Mouse (Mus musculus): ENCODE data around the gene Gphb5.
"Not testable (repeated sequence)": the region's sequence is repeated elsewhere in the genome, so short reads cannot be mapped to it uniquely, and the experiment has no call there.

Gphb5 gene

GRCm38 (mm10) chr12:75416681-75417080 lies at the start of gene Gphb5:
Gene Gphb5 (minus strand): TSS chr12:75416781.
- no peak for DNase-seq (ENCODE audit: low read depth)

- no peak for DNase-seq (ENCODE audit: low read depth)
Measured at GRCm38 (mm10) chr12:75466206-75466605, 49.6 kb upstream of the Gphb5 start.

GRCm38 (mm10) chr12:75464016-75464769 lies 47.6 kb upstream of the Gphb5 start:
- DNase-seq (ENCODE audit: low read depth): peak; percentile 34

GRCm38 (mm10) chr12:75460561-75460960 lies 44.0 kb upstream of the Gphb5 start:
- no peak for DNase-seq (ENCODE audit: low read depth)

GRCm38 (mm10) chr12:75459656-75460055 lies 43.1 kb upstream of the Gphb5 start:
- no peak for DNase-seq (ENCODE audit: low read depth)

- no peak for DNase-seq (ENCODE audit: low read depth)
Measured at GRCm38 (mm10) chr12:75453441-75453840, 36.9 kb upstream of the Gphb5 start.

- DNase-seq (ENCODE audit: low read depth): peak; percentile 23
Measured at GRCm38 (mm10) chr12:75453027-75453426, 36.4 kb upstream of the Gphb5 start.

GRCm38 (mm10) chr12:75450592-75450991 lies 34.0 kb upstream of the Gphb5 start:
- DNase-seq (ENCODE audit: low read depth): no peak

GRCm38 (mm10) chr12:75450011-75450410 lies 33.4 kb upstream of the Gphb5 start:
- peak; percentile 66 for DNase-seq (ENCODE audit: low read depth)

- DNase-seq (ENCODE audit: low read depth): peak; percentile 70
Measured at GRCm38 (mm10) chr12:75449475-75449966, 32.9 kb upstream of the Gphb5 start.

- DNase-seq (ENCODE audit: low read depth): no peak
Measured at GRCm38 (mm10) chr12:75448921-75449320, 32.3 kb upstream of the Gphb5 start.

- DNase-seq (ENCODE audit: low read depth): no peak
Measured at GRCm38 (mm10) chr12:75446245-75446644, 29.7 kb upstream of the Gphb5 start.

- DNase-seq (ENCODE audit: low read depth): not testable (repeated sequence)
Measured at GRCm38 (mm10) chr12:75432400-75432799, 15.8 kb upstream of the Gphb5 start.

GRCm38 (mm10) chr12:75429685-75430396 lies 13.3 kb upstream of the Gphb5 start:
- DNase-seq (ENCODE audit: low read depth): no peak

GRCm38 (mm10) chr12:75428719-75429118 lies 12.1 kb upstream of the Gphb5 start:
- DNase-seq (ENCODE audit: low read depth): no peak

GRCm38 (mm10) chr12:75425882-75426281 lies 9.3 kb upstream of the Gphb5 start:
- DNase-seq (ENCODE audit: low read depth): no peak

- DNase-seq (ENCODE audit: low read depth): no peak
Measured at GRCm38 (mm10) chr12:75424817-75425216, 8.2 kb upstream of the Gphb5 start.

- no peak for DNase-seq (ENCODE audit: low read depth)
Measured at GRCm38 (mm10) chr12:75424359-75424758, 7.8 kb upstream of the Gphb5 start.

GRCm38 (mm10) chr12:75414991-75415390 lies 1.6 kb downstream of the Gphb5 start:
- peak; percentile 18 for DNase-seq (ENCODE audit: low read depth)

- peak; percentile 35 for DNase-seq (ENCODE audit: low read depth)
Measured at GRCm38 (mm10) chr12:75412964-75413363, 3.6 kb downstream of the Gphb5 start.

- DNase-seq (ENCODE audit: low read depth): no peak
Measured at GRCm38 (mm10) chr12:75397077-75397476, 19.5 kb downstream of the Gphb5 start.

- no peak for DNase-seq (ENCODE audit: low read depth)
Measured at GRCm38 (mm10) chr12:75396616-75397015, 20.0 kb downstream of the Gphb5 start.
